27 mouse cellular contexts compared by ENCODE assay signal in the genomic region with DNA sequence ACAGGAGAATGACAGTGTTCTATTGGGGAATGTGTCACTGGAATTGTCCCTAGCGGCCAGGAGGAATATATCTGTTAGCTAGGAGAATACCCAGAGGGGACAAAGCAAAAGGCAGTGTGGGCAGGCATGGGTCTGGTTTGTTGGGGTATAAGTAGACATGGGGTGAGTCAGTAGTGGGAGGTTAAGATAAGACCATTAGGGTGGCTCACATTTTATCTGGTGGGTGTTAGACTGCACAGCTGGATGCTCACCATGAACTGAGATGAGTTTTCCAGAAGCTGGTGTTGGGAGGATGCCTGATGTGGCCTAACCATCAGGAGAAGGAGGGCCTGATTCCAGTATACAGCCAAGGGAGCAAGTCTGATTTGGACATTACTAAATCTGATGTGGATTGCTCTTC. TPM values are rescaled to one million over a fixed set of nuclear protein-coding genes. Genes with fewer than 3 reads are reported as not detected.
DNase-seq lines count a peak whose midpoint lies in the region; ATAC-seq and TF ChIP-seq lines count a peak whose summit lies in the region.
"Had no signal": no experiment of that assay in that cellular context is flagged by ENCODE, and none has a peak within 500 bp of the region (broad histone marks: within the 10 kb centered on the region; RNA-seq: fewer than 3 reads in every experiment).

No protein-coding gene starts in this region.

- no peaks in the 10 kb centered on the region for H3K9me3 ChIP-seq in kidney, embryonic 16.5 days (ENCODE audit: low read length)
- no peaks in the 10 kb centered on the region for H3K9me3 ChIP-seq in liver, embryonic 13.5 days (replicated peaks)
- H3K9me3 ChIP-seq: embryonic facial prominence, embryonic 10.5 days; hindbrain, embryonic 15.5 days; intestine, embryonic 15.5 days; midbrain, embryonic 13.5 days; neural tube, embryonic 13.5 days had no signal

- no peaks in the 10 kb centered on the region for H3K36me3 ChIP-seq in kidney, embryonic 16.5 days (ENCODE audit: insufficient read depth, low read length)
- no peaks in the 10 kb centered on the region for H3K36me3 ChIP-seq in kidney, adult 2 months (ENCODE audit: control insufficient read depth, insufficient read depth, low read length)
- H3K36me3 ChIP-seq in liver, embryonic 13.5 days = no peaks in the 10 kb centered on the region
- H3K36me3 ChIP-seq in small intestine, adult 2 months (ENCODE audit: control insufficient read depth, insufficient read depth, low read length) = no peaks in the 10 kb centered on the region
- H3K36me3 ChIP-seq: embryonic facial prominence, embryonic 10.5 days; hindbrain, embryonic 15.5 days; intestine, embryonic 15.5 days; midbrain, embryonic 13.5 days; neural tube, embryonic 13.5 days had no signal

- H3K27me3 ChIP-seq in kidney, embryonic 16.5 days (ENCODE audit: insufficient read depth, low read length) = no peaks in the 10 kb centered on the region
- no peaks in the 10 kb centered on the region for H3K27me3 ChIP-seq in kidney, adult 2 months (replicated peaks; ENCODE audit: control insufficient read depth, insufficient read depth, low read length)
- no peaks in the 10 kb centered on the region for H3K27me3 ChIP-seq in liver, embryonic 13.5 days
- no peaks in the 10 kb centered on the region for H3K27me3 ChIP-seq in small intestine, adult 2 months (ENCODE audit: control insufficient read depth, insufficient read depth, low read length)
- H3K27me3 ChIP-seq: hindbrain, embryonic 15.5 days; intestine, embryonic 15.5 days; midbrain, embryonic 13.5 days; neural tube, embryonic 13.5 days had no signal

- no peak overlapping the region for H3K9ac ChIP-seq in kidney, embryonic 16.5 days (replicated peaks; ENCODE audit: low read length)
- H3K9ac ChIP-seq in liver, embryonic 13.5 days = no peak overlapping the region
- H3K9ac ChIP-seq: hindbrain, embryonic 15.5 days; intestine, embryonic 15.5 days; midbrain, embryonic 13.5 days; neural tube, embryonic 13.5 days had no signal

- 0 out of 2 replicates have a peak overlapping the region, but pooled peaks have one; percentile 9 for H3K27ac ChIP-seq in kidney, embryonic 16.5 days (ENCODE audit: low read length)
- no peak overlapping the region for H3K27ac ChIP-seq in kidney, adult 2 months (ENCODE audit: insufficient read depth, low read depth, low read length)
- H3K27ac ChIP-seq in liver, embryonic 13.5 days = peak overlapping the region; percentile 58; the same call in 1 of the 2 replicates
- peak overlapping the region; percentile 90 for H3K27ac ChIP-seq in small intestine, adult 2 months (ENCODE audit: insufficient read depth, low read depth, low read length)
- H3K27ac ChIP-seq: embryonic facial prominence, embryonic 10.5 days; hindbrain, embryonic 15.5 days; intestine, embryonic 15.5 days; midbrain, embryonic 13.5 days; neural tube, embryonic 13.5 days had no signal

- H3K4me2 ChIP-seq in kidney, embryonic 16.5 days (replicated peaks; ENCODE audit: low read depth, low read length) = no peak overlapping the region
- peak overlapping the region; percentile 33 for H3K4me2 ChIP-seq in liver, embryonic 13.5 days
- H3K4me2 ChIP-seq: hindbrain, embryonic 15.5 days; midbrain, embryonic 13.5 days; neural tube, embryonic 13.5 days had no signal

- ATAC-seq in kidney, embryonic 16.5 days (ENCODE audit: low FRiP score, low TSS enrichment) = no peak
- peak; percentile 86 for ATAC-seq in liver, embryonic 13.5 days (ENCODE audit: low read depth)
- ATAC-seq: lung, postnatal 0 days; midbrain, embryonic 13.5 days had no signal

- intact Hi-C loops in gastrocnemius, postnatal 36 days (cut with DNase I) = no loop called here

- no peak overlapping the region for H3K4me3 ChIP-seq in kidney, embryonic 16.5 days (ENCODE audit: low read length)
- H3K4me3 ChIP-seq in kidney, adult 2 months (ENCODE audit: insufficient read depth, low read depth, low read length) = no peak overlapping the region
- 0 out of 2 replicates have a peak overlapping the region, but pooled peaks have one; percentile 8 for H3K4me3 ChIP-seq in liver, embryonic 13.5 days (replicated peaks)
- H3K4me3 ChIP-seq in small intestine, adult 2 months (ENCODE audit: low read depth, low read length) = peak overlapping the region; percentile 44
- H3K4me3 ChIP-seq: embryonic facial prominence, embryonic 10.5 days; gastrocnemius, adult 2 months; hindbrain, embryonic 15.5 days; intestine, embryonic 15.5 days; midbrain, embryonic 13.5 days; neural tube, embryonic 13.5 days had no signal

- no peak for TF ChIP-seq CTCF in kidney, adult 2 months (conservative IDR thresholded peaks at IDR 0.05; ENCODE audit: insufficient read depth, insufficient read length, low read depth, low read length)
- TF ChIP-seq CTCF in small intestine, adult 2 months (IDR thresholded peaks at IDR 0.05; ENCODE audit: extremely low read depth, insufficient read length, insufficient replicate concordance, low read depth, low read length) = no peak

- peaks cover 7% of the 10 kb centered on the region; the same call in 1 of the 2 replicates for H3K4me1 ChIP-seq in kidney, embryonic 16.5 days (ENCODE audit: insufficient read depth, low read length)
- H3K4me1 ChIP-seq in kidney, adult 2 months (ENCODE audit: control insufficient read depth, insufficient read depth, low read length) = peaks cover 12% of the 10 kb centered on the region
- peaks cover 20% of the 10 kb centered on the region for H3K4me1 ChIP-seq in liver, embryonic 13.5 days (replicated peaks)
- peaks cover 20% of the 10 kb centered on the region; the same call in 1 of the 2 replicates for H3K4me1 ChIP-seq in small intestine, adult 2 months (ENCODE audit: control insufficient read depth, insufficient read depth, insufficient read length, low read length)
- H3K4me1 ChIP-seq: hindbrain, embryonic 15.5 days; midbrain, embryonic 13.5 days; neural tube, embryonic 13.5 days had no signal

- no peak for TF ChIP-seq POLR2A in kidney, adult 2 months (IDR thresholded peaks at IDR 0.05; ENCODE audit: low read depth, low read length)
- TF ChIP-seq POLR2A in small intestine, adult 2 months (IDR thresholded peaks at IDR 0.05; ENCODE audit: low read depth, low read length) = no peak

- DNase-seq in kidney, adult 2 months = no peak
- DNase-seq in c-Kit-positive CD71-positive TER-119-positive erythroid progenitor cells, embryonic 14.5 days (ENCODE audit: low spot score) = peak; percentile 28
- peak; percentile 14 for DNase-seq in liver, embryonic 13.5 days
- DNase-seq in gastrocnemius, postnatal 36 days = no peak
- DNase-seq in left cerebral cortex, adult 18-20 months (ENCODE audit: low spot score in 2 of 2) = no peak
- DNase-seq: adrenal gland, adult 2 months; cerebellum, adult 18-20 months; gastrocnemius, adult 2 months; heart, postnatal 36 days; layer of hippocampus, postnatal 36 days; thymus, postnatal 36 days had no signal

- WGBS in kidney, embryonic 16.5 days = 79% methylated on average over 1 of the region's 1 CpGs
- 76% methylated on average over 1 of the region's 1 CpGs for WGBS in kidney, adult 2 months
- WGBS in liver, embryonic 13.5 days (ENCODE audit: insufficient replicate concordance) = 56% methylated on average over 1 of the region's 1 CpGs
- WGBS in small intestine, adult 2 months = 64% methylated on average over 1 of the region's 1 CpGs

RNA-seq across cellular contexts. Expression of a gene that starts 14.2 kb away (rescaled TPM):
- 29.6 and 33.5 TPM in 2 replicates for polyA plus RNA-seq in kidney, embryonic 16.5 days (2015; fragmentation: Nextera tagmentation; extraction: Ambion mirVana)
- 37.4 and 38.9 TPM in 2 replicates for polyA plus RNA-seq in kidney, adult 2 months (2012; rRNA removed)
- polyA plus RNA-seq in liver, embryonic 13.5 days (2015; fragmentation: Nextera tagmentation; extraction: Ambion mirVana) = 9.3 and 9.9 TPM in 2 replicates
- 32.9 and 59.1 TPM in 2 replicates for polyA plus RNA-seq in small intestine, adult 2 months (2012; rRNA removed)
- total RNA-seq in gastrocnemius, postnatal 36 days (2021) = 1 to 10 TPM; 5.3 to 6.0 TPM
- 10 to 100 TPM; 74.8 to 75.0 TPM for total RNA-seq in left cerebral cortex, adult 18-20 months (2021)

RNA-seq across cellular contexts. Expression of a gene that starts 22.6 kb away (rescaled TPM):
- polyA plus RNA-seq in kidney, embryonic 16.5 days (2015; fragmentation: Nextera tagmentation; extraction: Ambion mirVana) = 0.30 and 0.31 TPM in 2 replicates
- polyA plus RNA-seq in kidney, adult 2 months (2012; rRNA removed) = 0.37 and 3.0 TPM in 2 replicates
- 1.3 and 1.8 TPM in 2 replicates for polyA plus RNA-seq in liver, embryonic 13.5 days (2015; fragmentation: Nextera tagmentation; extraction: Ambion mirVana)
- polyA plus RNA-seq in small intestine, adult 2 months (2012; rRNA removed) = 6.5 and 14.2 TPM in 2 replicates
- not detected for total RNA-seq in gastrocnemius, postnatal 36 days (2021)
- not detected for total RNA-seq in left cerebral cortex, adult 18-20 months (2021)
- total RNA-seq: gastrocnemius, adult 2 months; layer of hippocampus, postnatal 36 days; left cerebral cortex, postnatal 25 days had no signal
- polyA plus RNA-seq: C2C12; forebrain, embryonic 11.5 days had no signal

RNA-seq across cellular contexts. Expression of a gene that starts 59.9 kb away (rescaled TPM):
- polyA plus RNA-seq in kidney, embryonic 16.5 days (2015; fragmentation: Nextera tagmentation; extraction: Ambion mirVana) = not detected in 2 replicates
- not detected in 2 replicates for polyA plus RNA-seq in kidney, adult 2 months (2012; rRNA removed)
- polyA plus RNA-seq in liver, embryonic 13.5 days (2015; fragmentation: Nextera tagmentation; extraction: Ambion mirVana) = not detected in 2 replicates
- not detected in 2 replicates for polyA plus RNA-seq in small intestine, adult 2 months (2012; rRNA removed)
- not detected for total RNA-seq in gastrocnemius, postnatal 36 days (2021)
- not detected for total RNA-seq in left cerebral cortex, adult 18-20 months (2021)
- total RNA-seq: adrenal gland, adult 2 months; gastrocnemius, adult 2 months; granulocyte monocyte progenitor cell, adult 5-6 weeks; heart, postnatal 36 days; layer of hippocampus, postnatal 36 days; left cerebral cortex, postnatal 25 days had no signal
- polyA plus RNA-seq: adrenal gland, adult 2 months; C2C12; embryonic facial prominence, embryonic 10.5 days; forebrain, embryonic 11.5 days; heart, embryonic 14.5 days; hindbrain, embryonic 15.5 days; intestine, embryonic 15.5 days; large intestine, adult 2 months; limb, embryonic 14.5 days; lung, postnatal 0 days; spleen, adult 2 months had no signal

Comparison
In these comparisons a context has a peak if more than half of its experiments do, and no peak if none do; other contexts are left out.
1. H3K4me3 ChIP-seq: peak in liver, embryonic 13.5 days (single experiment) and small intestine, adult 2 months (single experiment); none in kidney, embryonic 16.5 days (single experiment) and kidney, adult 2 months (single experiment).
2. DNase-seq: peak in c-Kit-positive CD71-positive TER-119-positive erythroid progenitor cells, embryonic 14.5 days (single experiment) and liver, embryonic 13.5 days (single experiment); none in kidney, adult 2 months (single experiment), gastrocnemius, postnatal 36 days (0 of 2) and left cerebral cortex, adult 18-20 months (0 of 2).